Mouse (Mus musculus) adrenal gland, adult 18-20 months (tissue): ENCODE measurements around the gene Armcx4. TPM values are rescaled to one million over a fixed set of nuclear protein-coding genes. Genes with fewer than 3 reads are reported as not detected.
"Not testable (repeated sequence)": the region's sequence is repeated elsewhere in the genome, so short reads cannot be mapped to it uniquely, and the experiment has no call there.

Source experiments
- DNase-seq, 2 experiments: peaks; one replicate each; pipeline ENCODE4 v3.0.0; 2021 to 2022; ENCODE audit warnings: low spot score in 2 of 2
- long read RNA-seq, 2 experiments: library from polyadenylated mRNA; stranded (forward); transcript quantifications; one replicate each; pipeline ENCODE4 v2.0.0; 2021
- total RNA-seq, 2 experiments: library from RNA; stranded (reverse); gene quantifications; 1 replicate in 1 of 2; 2 replicates in 1 of 2; pipeline ENCODE4 v1.2.3; 2021

Gene Armcx4
- 10 to 100 TPM in 1 of 2 experiments, 1 to 10 TPM in 1; 6.6 to 12.5 TPM for total RNA-seq
- long read RNA-seq, experiment 1: 0 reads
- long read RNA-seq, experiment 2, partial matches to known transcripts: 0 of 4 reads
- long read RNA-seq, experiment 2, other reads (novel, unspliced or antisense): 4 of 4 reads

GRCm38 (mm10) chrX:134686267-134686666, at the start of gene Armcx4:
TSS of gene Armcx4 (plus strand) at chrX:134686519.
- peak; percentile 44 to 48 for DNase-seq

GRCm38 (mm10) chrX:134641000-134641760, 45.1 kb upstream of the Armcx4 start:
- DNase-seq: no peak

GRCm38 (mm10) chrX:134646338-134646737, 40.0 kb upstream of the Armcx4 start:
- no peak for DNase-seq

GRCm38 (mm10) chrX:134647421-134647820, 38.9 kb upstream of the Armcx4 start:
- DNase-seq: no peak

- peak; percentile 60 to 61 for DNase-seq
These were observed 38.2 kb upstream of the Armcx4 start for GRCm38 (mm10) chrX:134648031-134648692.

GRCm38 (mm10) chrX:134652061-134652460, 34.3 kb upstream of the Armcx4 start:
- DNase-seq: no peak

GRCm38 (mm10) chrX:134661586-134661985, 24.7 kb upstream of the Armcx4 start:
- no peak for DNase-seq

GRCm38 (mm10) chrX:134675022-134675421, 11.3 kb upstream of the Armcx4 start:
- no peak for DNase-seq

GRCm38 (mm10) chrX:134675959-134676358, 10.4 kb upstream of the Armcx4 start:
- DNase-seq: no peak

- no peak for DNase-seq
These were observed 1.4 kb upstream of the Armcx4 start for GRCm38 (mm10) chrX:134684936-134685335.

- DNase-seq: peak in 1 of 2 experiments; percentile 26
These were observed 436 bp downstream of the Armcx4 start for GRCm38 (mm10) chrX:134686739-134687171.

- no peak for DNase-seq
These were observed 3.4 kb downstream of the Armcx4 start for GRCm38 (mm10) chrX:134689676-134690075.

GRCm38 (mm10) chrX:134690871-134691539, 4.7 kb downstream of the Armcx4 start:
- DNase-seq: peak in 1 of 2 experiments; percentile 20

GRCm38 (mm10) chrX:134691540-134691935, 5.2 kb downstream of the Armcx4 start:
- peak in 1 of 2 experiments; percentile 16 for DNase-seq

GRCm38 (mm10) chrX:134716863-134717262, 30.5 kb downstream of the Armcx4 start:
- no peak for DNase-seq

GRCm38 (mm10) chrX:134717752-134718308, 31.5 kb downstream of the Armcx4 start, which contains the start of gene Armcx1:
TSS of gene Armcx1 (plus strand) at chrX:134717963.
- DNase-seq: peak; percentile 14 to 30

- DNase-seq: peak; percentile 18 to 34
These were observed 32.2 kb downstream of the Armcx4 start for GRCm38 (mm10) chrX:134718524-134718923.

- not testable (repeated sequence) for DNase-seq
These were observed 37.4 kb downstream of the Armcx4 start for GRCm38 (mm10) chrX:134723762-134724161.

GRCm38 (mm10) chrX:134729778-134730177, 43.5 kb downstream of the Armcx4 start:
- DNase-seq: no peak

GRCm38 (mm10) chrX:134737796-134738195, 51.5 kb downstream of the Armcx4 start:
- no peak for DNase-seq

GRCm38 (mm10) chrX:134739160-134739559, 52.8 kb downstream of the Armcx4 start:
- no peak for DNase-seq
